Mouse (Mus musculus) ovary, adult 18-20 months (tissue): ENCODE data around the gene Brd4.

ENCODE experiments used
- DNase-seq: peaks from one replicate; pipeline ENCODE4 v3.0.0; 2022; ENCODE audit warnings: low spot score, mixed read lengths

Gene Brd4

GRCm38 (mm10) chr17:32166687-32167086 lies 117.8 kb downstream of the Brd4 start, which contains the start of gene Notch3:
Gene Notch3, minus strand, starts transcription at chr17:32166852.
- no peak for DNase-seq

GRCm38 (mm10) chr17:32165803-32166595 lies 118.5 kb downstream of the Brd4 start:
- DNase-seq, result no peak

- DNase-seq, result no peak
Observed at GRCm38 (mm10) chr17:32165266-32165802, 119.2 kb downstream of the Brd4 start.

GRCm38 (mm10) chr17:32164780-32165179 lies 119.7 kb downstream of the Brd4 start:
- no peak for DNase-seq

- DNase-seq, result no peak
Observed at GRCm38 (mm10) chr17:32163910-32164650, 120.4 kb downstream of the Brd4 start.

- no peak for DNase-seq
Observed at GRCm38 (mm10) chr17:32162112-32162850, 122.2 kb downstream of the Brd4 start.

- no peak for DNase-seq
Observed at GRCm38 (mm10) chr17:32160882-32161281, 123.6 kb downstream of the Brd4 start.

- DNase-seq, result no peak
Observed at GRCm38 (mm10) chr17:32158841-32159240, 125.7 kb downstream of the Brd4 start.

GRCm38 (mm10) chr17:32146718-32147117 lies 137.8 kb downstream of the Brd4 start:
- no peak for DNase-seq
